Mouse (Mus musculus) kidney, postnatal 4 days (tissue): ENCODE data around the gene Slc25a22.
A peak's percentile ranks its signal among the peaks of the same experiment; 100 is the strongest.
"Not testable (repeated sequence)": the region's sequence is repeated elsewhere in the genome, so short reads cannot be mapped to it uniquely, and the experiment has no call there.

ENCODE experiments used
- DNase-seq, 2 experiments: peaks; one replicate each; pipeline ENCODE4 v3.0.0; 2021; ENCODE audit warnings: mixed read lengths in 2 of 2

Gene Slc25a22

DNA sequence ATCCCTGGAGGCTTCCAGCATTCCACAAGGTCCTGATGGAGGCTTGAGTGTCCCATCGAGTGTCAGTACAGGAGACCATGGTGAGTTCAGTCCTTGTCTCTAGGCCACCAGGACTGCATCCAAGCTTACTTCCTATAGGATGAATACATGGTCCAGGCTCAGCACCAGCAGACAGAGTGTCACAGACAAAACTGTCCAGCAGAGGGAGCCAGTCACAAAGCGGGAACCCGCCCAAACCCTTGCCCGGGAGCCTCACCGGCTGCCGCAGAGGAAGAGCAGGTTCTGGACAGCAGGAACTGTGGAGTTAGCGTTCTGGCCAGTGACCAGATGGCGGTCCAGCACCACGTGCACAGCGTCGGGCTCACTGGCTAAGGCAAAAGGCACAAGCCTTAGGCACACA is 28.9 kb downstream of the Slc25a22 start:
- peak; percentile 92 to 93 for DNase-seq

DNA sequence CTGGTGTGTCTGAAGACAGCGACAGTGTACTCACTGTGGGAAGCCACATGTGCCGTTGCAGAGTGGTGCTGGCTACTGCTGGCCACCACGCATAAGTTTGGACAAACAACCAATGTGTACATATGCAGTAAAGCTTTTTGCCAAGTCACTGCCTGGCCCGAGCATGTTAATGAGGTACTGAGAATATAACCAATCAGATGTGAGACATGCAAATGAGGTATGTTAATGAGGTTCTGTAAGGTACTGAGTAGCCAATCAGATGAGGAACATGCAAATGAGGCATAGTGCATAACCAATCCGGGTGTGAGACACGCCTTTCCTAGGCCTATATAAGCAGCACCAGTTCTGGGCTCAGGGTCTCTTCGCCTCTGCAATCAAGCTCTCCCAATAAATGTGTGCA is 30.0 kb downstream of the Slc25a22 start:
- not testable (repeated sequence) for DNase-seq

- DNase-seq = no peak
Measured at GRCm38 (mm10) chr7:141405466-141405865, 32.2 kb downstream of the Slc25a22 start.

GRCm38 (mm10) chr7:141403305-141403704 is 34.4 kb downstream of the Slc25a22 start:
- peak; percentile 77 to 80 for DNase-seq

DNA sequence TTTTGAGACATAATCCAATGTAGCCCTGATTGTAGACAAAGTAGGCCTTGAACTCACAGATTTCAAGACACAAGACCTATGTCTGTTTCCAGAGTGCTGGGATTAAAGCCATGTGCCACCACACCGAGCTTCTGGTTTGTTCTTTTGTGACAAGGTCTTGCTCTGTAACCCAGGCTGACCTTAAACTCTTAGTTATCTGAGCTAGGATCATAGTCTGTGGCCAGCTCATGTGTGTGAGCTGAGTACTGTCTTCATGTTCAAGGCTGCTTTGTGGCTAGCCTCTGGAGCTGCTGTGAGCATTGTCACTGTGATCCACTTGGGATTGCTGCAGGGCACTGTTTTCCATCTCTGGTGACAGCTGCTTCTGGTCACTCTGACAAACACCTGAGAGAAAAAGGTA is 42.3 kb downstream of the Slc25a22 start:
- no peak for DNase-seq

DNA sequence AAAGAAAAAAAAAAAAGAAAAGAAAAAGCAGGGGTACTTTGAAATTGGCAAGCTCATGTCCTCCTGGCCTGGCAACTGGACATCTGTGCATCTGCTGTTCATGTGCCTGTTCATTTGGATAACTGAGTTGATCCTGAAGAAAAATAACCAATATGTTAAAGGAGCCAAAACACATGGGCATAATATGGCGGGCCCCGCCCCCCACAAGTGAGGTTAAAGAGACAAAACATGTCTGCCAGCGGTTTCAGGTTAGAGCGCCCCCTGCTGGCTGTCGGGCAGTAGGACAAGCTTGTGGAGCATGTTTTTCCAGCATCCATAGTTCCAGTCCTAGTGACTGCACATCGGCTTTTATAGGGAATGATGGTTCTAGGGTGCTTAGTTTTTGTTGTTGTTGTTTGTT is 42.9 kb downstream of the Slc25a22 start:
- peak; percentile 85 to 88 for DNase-seq

GRCm38 (mm10) chr7:141394158-141394557 is 43.5 kb downstream of the Slc25a22 start:
- DNase-seq = no peak

- no peak for DNase-seq
Measured at GRCm38 (mm10) chr7:141392552-141393222, 45.0 kb downstream of the Slc25a22 start.

DNA sequence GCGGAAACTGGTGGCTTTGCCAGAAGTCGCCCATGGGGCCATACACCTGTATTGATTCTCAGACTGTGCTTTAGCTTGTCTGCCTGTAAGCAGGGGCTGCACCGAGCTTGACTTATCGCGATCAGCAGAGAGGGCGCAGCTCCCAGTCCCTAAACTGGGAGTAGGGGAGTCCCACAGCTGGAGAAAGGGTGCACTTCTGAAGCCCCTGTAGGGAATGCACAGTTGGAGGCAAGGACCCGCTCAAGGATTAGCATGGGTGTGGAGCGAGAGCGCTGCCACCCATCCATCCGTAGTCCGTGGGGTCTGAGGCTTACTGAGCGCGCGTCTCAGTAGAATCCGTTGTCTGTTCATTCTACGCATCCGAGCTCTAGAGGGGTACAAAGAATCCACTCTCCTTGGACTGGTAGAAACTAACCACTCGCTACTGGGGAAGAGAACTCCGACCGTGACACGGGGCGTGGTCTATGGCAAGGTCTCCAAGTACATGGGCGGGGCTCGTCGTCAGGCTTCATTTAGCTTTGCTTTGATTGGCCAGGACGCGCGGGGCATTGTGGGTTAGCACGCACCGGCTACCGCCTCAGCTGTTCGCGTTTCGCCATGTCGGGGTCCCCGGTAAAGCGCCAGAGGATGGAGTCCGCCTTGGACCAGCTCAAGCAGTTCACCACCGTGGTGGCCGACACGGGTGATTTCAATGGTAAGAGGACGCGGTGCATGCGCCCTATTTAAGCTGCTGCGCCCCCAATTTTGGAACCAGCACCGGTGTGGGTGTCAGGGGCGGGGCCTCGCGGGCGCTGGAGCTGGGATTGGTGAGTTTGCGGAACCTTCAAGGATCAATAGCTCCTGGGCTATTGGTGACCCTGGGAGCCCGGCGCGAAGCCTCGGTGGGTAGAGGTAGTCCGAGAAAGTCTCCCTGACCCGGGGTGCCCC is 45.8 kb downstream of the Slc25a22 start, which contains the start of gene Taldo1:
Gene Taldo1 (plus strand): TSS at position 575 of the 927 bp plus-strand sequence.
- DNase-seq = peak; percentile 98 to 99

DNA sequence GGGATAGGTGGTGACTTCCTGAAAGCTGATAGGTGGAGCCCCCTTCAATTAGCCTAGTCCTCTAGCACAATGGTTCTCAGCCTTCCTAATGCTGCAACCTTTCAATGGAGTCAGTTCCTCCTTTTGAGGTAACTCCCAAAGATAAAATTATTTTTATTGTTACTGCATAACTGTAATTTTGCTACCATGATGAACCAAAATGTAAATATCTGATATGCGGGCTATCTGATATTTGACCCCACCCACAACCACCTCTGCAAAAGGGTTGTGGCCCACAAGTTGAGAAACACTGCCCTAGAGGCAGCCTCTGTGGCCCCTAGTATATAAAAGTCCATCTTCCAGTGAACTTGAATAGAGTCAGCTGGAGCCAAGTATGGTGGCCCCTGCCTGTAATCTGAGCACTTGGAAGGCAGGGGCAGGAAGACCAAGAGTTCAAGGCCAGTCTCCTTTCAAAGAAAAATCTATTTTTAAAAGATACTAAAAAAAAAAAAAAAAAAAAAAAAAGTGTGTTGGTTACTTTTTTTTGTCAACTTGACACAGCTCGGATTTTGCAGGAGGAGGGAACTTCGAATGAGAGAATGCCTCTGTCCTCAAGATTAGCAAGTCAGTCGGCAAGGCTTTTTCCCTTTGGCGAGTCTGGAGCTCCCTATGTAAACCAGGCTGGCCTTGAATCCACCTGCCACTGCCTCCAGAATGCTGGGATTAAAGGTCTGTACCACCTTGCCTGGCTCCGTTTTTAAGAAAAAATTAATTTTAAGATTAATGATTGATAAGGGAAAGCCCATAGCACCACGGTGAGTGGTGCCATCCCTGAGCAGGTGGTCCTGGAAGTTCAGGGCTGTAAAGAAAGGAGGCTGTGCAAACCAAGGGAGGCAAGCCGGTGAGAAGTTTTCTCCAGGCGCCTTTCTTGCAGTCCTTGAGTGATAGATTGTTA is 47.1 kb downstream of the Slc25a22 start:
- no peak for DNase-seq

GRCm38 (mm10) chr7:141388487-141389109 is 49.1 kb downstream of the Slc25a22 start:
- no peak for DNase-seq

- no peak for DNase-seq
Measured at GRCm38 (mm10) chr7:141387807-141388486, 49.7 kb downstream of the Slc25a22 start.

GRCm38 (mm10) chr7:141381068-141381835 is 56.4 kb downstream of the Slc25a22 start:
- no peak for DNase-seq
